Comparison of ENCODE assay signal across 20 mouse cellular contexts in genomic region chr6:113405483-113405882, GRCm38 (mm10).
A peak's percentile ranks its signal among the peaks of the same experiment; 100 is the strongest.
DNase-seq lines count a peak whose midpoint lies in the region; ATAC-seq lines count a peak whose summit lies in the region.
"Had no signal": no experiment of that assay in that cellular context is flagged by ENCODE, and none has a peak within 500 bp of the region (broad histone marks: within the 10 kb centered on the region; RNA-seq: fewer than 3 reads in every experiment).

No protein-coding gene starts in this region.

- peak; percentile 81 for ATAC-seq in frontal cortex, adult (ENCODE audit: low TSS enrichment)
- ATAC-seq: forebrain, embryonic 14.5 days had no signal

- DNase-seq in frontal cortex, postnatal 14 days (ENCODE audit: low spot score in 2 of 2): no peak
- DNase-seq in layer of hippocampus, adult 9-11 months: peak; percentile 74
- no peak for DNase-seq in layer of hippocampus, adult 9-10 months (ENCODE audit: low spot score)
- DNase-seq in right cerebral cortex, adult 2 months (ENCODE audit: low spot score in 2 of 2): peak; percentile 61 to 67
- DNase-seq in right cerebral cortex, postnatal 14 days: no peak
- DNase-seq in heart, adult 11 months: no peak
- DNase-seq: adrenal gland, adult 8-10 months; cerebellum, adult 9-10 months; cerebellum, postnatal 36 days; embryo, embryonic 11 days; gastrocnemius, postnatal 36 days; heart, adult 2 months; heart, postnatal 4 days; liver; lung, adult 2 months; lung, postnatal 10 days; midbrain, embryonic 14.5 days; thymus, postnatal 14 days had no signal

Comparison
In these comparisons a context has a peak if more than half of its experiments do, and no peak if none do; other contexts are left out.
1. DNase-seq: peak in layer of hippocampus, adult 9-11 months (single experiment) and right cerebral cortex, adult 2 months (2 of 2); none in frontal cortex, postnatal 14 days (0 of 2), layer of hippocampus, adult 9-10 months (single experiment), right cerebral cortex, postnatal 14 days (single experiment) and heart, adult 11 months (single experiment).